Mouse (Mus musculus) limb, embryonic 13.5 days (tissue): ENCODE results near the gene Psmc2. TPM values are rescaled to one million over a fixed set of nuclear protein-coding genes. Genes with fewer than 3 reads are reported as not detected.

Experiments used
- ATAC-seq: fragments of 200-750 bp; cut with Nextera tagmentation; 2 replicates; pipeline ENCODE4 v1.8.0; 2017; ENCODE audit warnings: low read depth, moderate number of reproducible peaks, moderate TSS enrichment; ENCODE audit not compliant: low FRiP score
- H3K27ac ChIP-seq: fragments of 300-500 bp; sonication (generic); 2 replicates; pipeline ENCODE4 v1.5.1; 2015; ENCODE audit warnings: inconsistent platforms, mild to moderate bottlenecking, moderate library complexity
- H3K27me3 ChIP-seq: fragments of 300-500 bp; sonication (generic); 2 replicates; pipeline ENCODE4 v1.6.1; 2015; ENCODE audit warnings: mild to moderate bottlenecking, inconsistent platforms
- H3K36me3 ChIP-seq: fragments of 300-500 bp; sonication (generic); 2 replicates; pipeline ENCODE4 v1.6.1; 2015; ENCODE audit warnings: inconsistent platforms, mild to moderate bottlenecking, moderate library complexity
- H3K4me1 ChIP-seq: fragments of 300-500 bp; sonication (generic); 2 replicates; pipeline ENCODE4 v1.6.1; 2015; ENCODE audit warnings: inconsistent platforms
- H3K4me2 ChIP-seq: fragments of 300-500 bp; sonication (generic); replicated peaks from 2 replicates; pipeline ENCODE4 v1.6.1; 2015; ENCODE audit warnings: inconsistent platforms, mild to moderate bottlenecking, moderate library complexity
- H3K4me3 ChIP-seq: fragments of 300-500 bp; sonication (generic); 2 replicates; pipeline ENCODE4 v1.5.1; 2015; ENCODE audit warnings: moderate library complexity, mild to moderate bottlenecking, inconsistent platforms
- H3K9ac ChIP-seq: fragments of 300-500 bp; sonication (generic); 2 replicates; pipeline ENCODE4 v1.6.1; 2015; ENCODE audit warnings: mild to moderate bottlenecking, inconsistent platforms
- H3K9me3 ChIP-seq: fragments of 300-500 bp; sonication (generic); 2 replicates; pipeline ENCODE4 v1.6.1; 2016; ENCODE audit warnings: inconsistent platforms
- WGBS: fragments of 180-500 bp; shearing (Covaris S2); methylation state at CpG from one replicate; pipeline ENCODE4 v1.1.7; 2015; 5-methylcytosine and 5-hydroxymethylcytosine counted together
- polyA plus RNA-seq: library from polyadenylated mRNA; unstranded; fragments of >200 nt; fragmentation: Nextera tagmentation; extraction: Ambion mirVana; gene quantifications from 2 replicates; pipeline ENCODE4 v1.2.1, GENCODE M21; 2015

Psmc2 gene
- polyA plus RNA-seq: 192 and 201 TPM in 2 replicates

- under 1% methylated on average over 37 of the region's 37 CpGs for WGBS
- Histone ChIP-seq H3K9me3 (no peaks in the 10 kb centered on the region), H3K4me2 (peak within 1 kb of the TSS; percentile 93), H3K27me3 (no peaks in the 10 kb centered on the region), H3K9ac (peak within 1 kb of the TSS; percentile 83), H3K4me3 (peak within 1 kb of the TSS; percentile 97), H3K27ac (peak within 1 kb of the TSS; percentile 83; the same call in 1 of the 2 replicates), H3K4me1 (peaks cover 18% of the 10 kb centered on the region), H3K36me3 (peaks cover 30% of the 10 kb centered on the region)
- peak; percentile 95 for ATAC-seq
These were observed at the start of gene Psmc2, which contains the start of gene Dnajc2 for GRCm38 (mm10) chr5:21785053-21785452. Gene Psmc2 (plus strand): TSS chr5:21785283. Gene Dnajc2 (minus strand): TSS chr5:21785251.

- Histone ChIP-seq H3K36me3 (peaks cover 22% of the 10 kb centered on the region), H3K4me3 (peak overlapping the region; percentile 21), H3K4me1 (peaks cover 16% of the 10 kb centered on the region), H3K9ac (no peak overlapping the region), H3K4me2 (peak overlapping the region; percentile 40), H3K9me3 (no peaks in the 10 kb centered on the region), H3K27me3 (no peaks in the 10 kb centered on the region), H3K27ac (no peak overlapping the region)
- ATAC-seq: no peak
- WGBS: 27% methylated on average over 10 of the region's 10 CpGs
These were observed 49.5 kb upstream of the Psmc2 start for GRCm38 (mm10) chr5:21735584-21735983.

- peaks cover 24% of the 10 kb centered on the region for H3K36me3 ChIP-seq
- no peak overlapping the region for H3K27ac ChIP-seq
- H3K9ac ChIP-seq: no peak overlapping the region
- H3K4me3 ChIP-seq: no peak overlapping the region
- no peak for ATAC-seq
- no peaks in the 10 kb centered on the region for H3K27me3 ChIP-seq
- H3K4me1 ChIP-seq: peaks cover 16% of the 10 kb centered on the region
- WGBS: 87% methylated on average over 11 of the region's 11 CpGs
- no peaks in the 10 kb centered on the region for H3K9me3 ChIP-seq
- no peak overlapping the region for H3K4me2 ChIP-seq
These were observed 49.0 kb upstream of the Psmc2 start for GRCm38 (mm10) chr5:21736046-21736445.

GRCm38 (mm10) chr5:21736956-21737585 lies 48.0 kb upstream of the Psmc2 start, which contains the start of gene Pmpcb:
Gene Pmpcb (plus strand): TSS chr5:21737141.
- Histone ChIP-seq H3K9ac (peak within 1 kb of the TSS; percentile 90), H3K36me3 (peaks cover 34% of the 10 kb centered on the region), H3K4me1 (peaks cover 16% of the 10 kb centered on the region), H3K9me3 (no peaks in the 10 kb centered on the region), H3K27me3 (no peaks in the 10 kb centered on the region), H3K4me2 (peak within 1 kb of the TSS; percentile 94), H3K4me3 (peak within 1 kb of the TSS; percentile 89), H3K27ac (peak within 1 kb of the TSS; percentile 88)
- peak; percentile 93 for ATAC-seq
- under 1% methylated on average over 42 of the region's 42 CpGs for WGBS

GRCm38 (mm10) chr5:21737620-21738019 lies 47.5 kb upstream of the Psmc2 start:
- Histone ChIP-seq H3K4me2 (peak overlapping the region; percentile 94), H3K4me1 (peaks cover 16% of the 10 kb centered on the region), H3K27me3 (no peaks in the 10 kb centered on the region), H3K9me3 (no peaks in the 10 kb centered on the region), H3K27ac (no peak overlapping the region), H3K36me3 (peaks cover 40% of the 10 kb centered on the region), H3K9ac (peak overlapping the region; percentile 90), H3K4me3 (peak overlapping the region; percentile 89)
- ATAC-seq: no peak; the same call in 1 of the 2 replicates
- WGBS: 29% methylated on average over 10 of the region's 10 CpGs

GRCm38 (mm10) chr5:21739120-21739519 lies 46.0 kb upstream of the Psmc2 start:
- H3K36me3 ChIP-seq: peaks cover 55% of the 10 kb centered on the region
- H3K4me2 ChIP-seq: no peak overlapping the region
- H3K9ac ChIP-seq: no peak overlapping the region
- H3K27ac ChIP-seq: no peak overlapping the region
- no peaks in the 10 kb centered on the region for H3K27me3 ChIP-seq
- no peak overlapping the region for H3K4me3 ChIP-seq
- WGBS: 94% methylated on average over 11 of the region's 11 CpGs
- H3K9me3 ChIP-seq: no peaks in the 10 kb centered on the region
- ATAC-seq: no peak
- peaks cover 12% of the 10 kb centered on the region for H3K4me1 ChIP-seq

- Histone ChIP-seq H3K9ac (no peak overlapping the region), H3K4me1 (peaks cover 12% of the 10 kb centered on the region), H3K9me3 (no peaks in the 10 kb centered on the region), H3K4me2 (no peak overlapping the region), H3K27me3 (no peaks in the 10 kb centered on the region), H3K36me3 (peaks cover 62% of the 10 kb centered on the region), H3K4me3 (no peak overlapping the region), H3K27ac (no peak overlapping the region)
- 92% methylated on average over 13 of the region's 13 CpGs for WGBS
- ATAC-seq: no peak
These were observed 45.2 kb upstream of the Psmc2 start for GRCm38 (mm10) chr5:21739881-21740280.

GRCm38 (mm10) chr5:21743606-21744005 lies 41.5 kb upstream of the Psmc2 start:
- H3K4me3 ChIP-seq: no peak overlapping the region
- no peaks in the 10 kb centered on the region for H3K27me3 ChIP-seq
- H3K9ac ChIP-seq: no peak overlapping the region
- no peak overlapping the region for H3K27ac ChIP-seq
- peaks cover 1% of the 10 kb centered on the region; the same call in 1 of the 2 replicates for H3K4me1 ChIP-seq
- no peak overlapping the region for H3K4me2 ChIP-seq
- peaks cover 96% of the 10 kb centered on the region for H3K36me3 ChIP-seq
- ATAC-seq: no peak
- H3K9me3 ChIP-seq: no peaks in the 10 kb centered on the region
- 95% methylated on average over 10 of the region's 10 CpGs for WGBS

GRCm38 (mm10) chr5:21744651-21745050 lies 40.4 kb upstream of the Psmc2 start:
- Histone ChIP-seq H3K27me3 (no peaks in the 10 kb centered on the region), H3K27ac (no peak overlapping the region), H3K4me3 (no peak overlapping the region), H3K9ac (no peak overlapping the region), H3K36me3 (peaks cover 96% of the 10 kb centered on the region), H3K4me1 (no peaks in the 10 kb centered on the region), H3K9me3 (no peaks in the 10 kb centered on the region), H3K4me2 (no peak overlapping the region)
- no peak for ATAC-seq

- no peaks in the 10 kb centered on the region for H3K4me1 ChIP-seq
- H3K27ac ChIP-seq: no peak overlapping the region
- H3K36me3 ChIP-seq: peaks cover 99% of the 10 kb centered on the region
- no peak for ATAC-seq
- H3K27me3 ChIP-seq: no peaks in the 10 kb centered on the region
- no peak overlapping the region for H3K9ac ChIP-seq
- H3K4me2 ChIP-seq: no peak overlapping the region
- 93% methylated on average over 7 of the region's 8 CpGs for WGBS
- no peak overlapping the region for H3K4me3 ChIP-seq
- H3K9me3 ChIP-seq: no peaks in the 10 kb centered on the region
These were observed 39.1 kb upstream of the Psmc2 start for GRCm38 (mm10) chr5:21745966-21746365.

GRCm38 (mm10) chr5:21768506-21768905 lies 16.6 kb upstream of the Psmc2 start:
- Histone ChIP-seq H3K9me3 (no peaks in the 10 kb centered on the region), H3K9ac (no peak overlapping the region), H3K36me3 (peaks cover 67% of the 10 kb centered on the region), H3K27me3 (no peaks in the 10 kb centered on the region), H3K27ac (no peak overlapping the region), H3K4me2 (no peak overlapping the region), H3K4me1 (no peaks in the 10 kb centered on the region), H3K4me3 (no peak overlapping the region)
- 89% methylated on average over 4 of the region's 4 CpGs for WGBS
- ATAC-seq: no peak

GRCm38 (mm10) chr5:21769841-21770240 lies 15.2 kb upstream of the Psmc2 start:
- H3K4me3 ChIP-seq: no peak overlapping the region
- ATAC-seq: no peak
- peaks cover 69% of the 10 kb centered on the region for H3K36me3 ChIP-seq

GRCm38 (mm10) chr5:21776491-21776890 lies 8.6 kb upstream of the Psmc2 start:
- 88% methylated on average over 6 of the region's 6 CpGs for WGBS
- Histone ChIP-seq H3K9ac (no peak overlapping the region), H3K4me1 (no peaks in the 10 kb centered on the region), H3K9me3 (no peaks in the 10 kb centered on the region), H3K4me3 (no peak overlapping the region), H3K27me3 (no peaks in the 10 kb centered on the region), H3K27ac (no peak overlapping the region), H3K4me2 (no peak overlapping the region), H3K36me3 (peaks cover 66% of the 10 kb centered on the region)
- no peak for ATAC-seq

More at GRCm38 (mm10) chr5:21769841-21770240, 15.2 kb upstream of the Psmc2 start:
- Histone ChIP-seq H3K9me3 (no peaks in the 10 kb centered on the region), H3K27me3 (no peaks in the 10 kb centered on the region), H3K4me1 (no peaks in the 10 kb centered on the region), H3K27ac (no peak overlapping the region), H3K9ac (no peak overlapping the region), H3K4me2 (no peak overlapping the region)
- WGBS: 94% methylated on average over 6 of the region's 6 CpGs
